Mouse (Mus musculus) ES-Bruce4 (cell line): ENCODE results near the gene Thpo. TPM values are rescaled to one million over a fixed set of nuclear protein-coding genes. Genes with fewer than 3 reads are reported as not detected.

ENCODE experiments used
- H3K27ac ChIP-seq: 2 replicates; pipeline ENCODE4 v1.5.1; 2012; ENCODE audit warnings: low read length, inconsistent platforms; ENCODE audit not compliant: insufficient read depth
- H3K27me3 ChIP-seq: 2 replicates; pipeline ENCODE4 v1.6.1; 2012; ENCODE audit warnings: mild to moderate bottlenecking, low read length, inconsistent platforms; ENCODE audit not compliant: control insufficient read depth, poor library complexity, insufficient read depth, severe bottlenecking
- H3K36me3 ChIP-seq: 2 replicates; pipeline ENCODE4 v1.6.1; 2012; ENCODE audit warnings: inconsistent platforms, mild to moderate bottlenecking, low read length, moderate library complexity; ENCODE audit not compliant: control insufficient read depth, poor library complexity, insufficient read depth, severe bottlenecking
- H3K4me1 ChIP-seq: one replicate; pipeline ENCODE4 v1.8.1; 2011; ENCODE audit warnings: low read length; ENCODE audit not compliant: control insufficient read depth, insufficient read depth
- H3K4me3 ChIP-seq: 2 replicates; pipeline ENCODE4 v1.5.1; 2011; ENCODE audit warnings: low read depth, mild to moderate bottlenecking, low read length
- H3K9ac ChIP-seq: 2 replicates; pipeline ENCODE4 v1.6.1; 2012; ENCODE audit warnings: low read depth, mild to moderate bottlenecking, inconsistent platforms; ENCODE audit not compliant: poor library complexity, severe bottlenecking
- H3K9me3 ChIP-seq: replicated peaks from 2 replicates; pipeline ENCODE4 v1.6.1; 2012; ENCODE audit warnings: mild to moderate bottlenecking, low read length, inconsistent platforms; ENCODE audit not compliant: control insufficient read depth, poor library complexity, insufficient read depth, severe bottlenecking
- CTCF ChIP-seq: IDR thresholded peaks from one replicate; pipeline ENCODE4 v1.8.1; 2011; ENCODE audit warnings: low read depth, low read length
- EP300 ChIP-seq: IDR thresholded peaks from 2 replicates; pipeline ENCODE4 v1.6.1; 2011; ENCODE audit warnings: low read depth, low read length; ENCODE audit not compliant: insufficient read depth
- POLR2A ChIP-seq: IDR thresholded peaks from one replicate; pipeline ENCODE4 v1.8.1; 2011; ENCODE audit warnings: low read length; ENCODE audit not compliant: insufficient read depth
- polyA plus RNA-seq: library from polyadenylated mRNA; stranded (reverse); fragments of >200 nt; gene quantifications from 2 replicates; pipeline ENCODE4 v1.2.4, GENCODE M21; 2011; ENCODE audit warnings: low read depth; ENCODE audit not compliant: missing spikeins, insufficient read depth, insufficient read length

Gene Thpo
- polyA plus RNA-seq, 1 experiment = 4.6 TPM

DNA sequence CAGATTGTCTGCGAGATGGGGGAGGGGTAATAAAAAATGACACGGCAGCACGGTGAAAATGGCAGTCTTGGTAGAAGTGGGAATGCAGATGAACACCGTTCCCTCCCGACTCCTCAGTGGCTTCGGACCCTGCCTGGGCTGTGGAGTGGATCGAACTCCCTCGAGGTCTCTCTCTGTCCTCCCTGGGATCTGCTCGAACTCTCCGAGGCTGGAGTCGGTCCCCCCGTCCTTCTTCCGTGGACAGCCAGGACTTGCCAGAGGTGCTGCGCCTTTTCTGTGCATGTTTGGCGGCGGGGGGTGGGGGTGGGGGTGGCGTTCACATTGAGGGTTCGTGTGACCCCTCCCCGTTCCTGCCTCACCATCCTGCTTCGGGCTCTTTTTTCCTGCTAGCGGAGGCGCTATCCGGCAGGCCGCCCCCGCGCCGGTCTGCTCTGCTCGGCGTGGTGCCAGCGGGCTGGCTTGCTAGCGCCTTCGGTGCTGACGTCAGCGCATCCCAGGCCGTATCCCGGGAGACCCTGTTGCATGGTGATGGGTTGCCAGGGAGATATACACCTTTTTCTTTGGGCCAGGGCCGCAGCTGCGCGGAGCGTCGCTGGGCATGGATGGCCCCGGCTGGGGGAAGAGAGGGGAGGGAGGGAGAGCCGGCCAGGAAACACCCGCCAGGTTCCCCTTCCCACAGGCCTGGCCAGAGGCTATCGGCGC is 38.5 kb downstream of the Thpo start:
- H3K4me1 ChIP-seq = peaks cover 3% of the 10 kb centered on the region
- no peak for TF ChIP-seq POLR2A
- TF ChIP-seq EP300 = no peak
- no peak for TF ChIP-seq CTCF
- no peaks in the 10 kb centered on the region for H3K27me3 ChIP-seq
- peaks cover 5% of the 10 kb centered on the region for H3K36me3 ChIP-seq
- peak overlapping the region; percentile 36 for H3K4me3 ChIP-seq
- H3K27ac ChIP-seq = no peak overlapping the region
- no peaks in the 10 kb centered on the region for H3K9me3 ChIP-seq
- no peak overlapping the region for H3K9ac ChIP-seq

GRCm38 (mm10) chr16:20694781-20695180 is 39.5 kb downstream of the Thpo start:
- Histone ChIP-seq H3K27me3 (no peaks in the 10 kb centered on the region), H3K9ac (no peak overlapping the region), H3K36me3 (peaks cover 12% of the 10 kb centered on the region), H3K4me3 (no peak overlapping the region), H3K27ac (no peak overlapping the region), H3K4me1 (peaks cover 3% of the 10 kb centered on the region), H3K9me3 (no peaks in the 10 kb centered on the region)
- no peak for TF ChIP-seq POLR2A
- no peak for TF ChIP-seq CTCF
- no peak for TF ChIP-seq EP300

DNA sequence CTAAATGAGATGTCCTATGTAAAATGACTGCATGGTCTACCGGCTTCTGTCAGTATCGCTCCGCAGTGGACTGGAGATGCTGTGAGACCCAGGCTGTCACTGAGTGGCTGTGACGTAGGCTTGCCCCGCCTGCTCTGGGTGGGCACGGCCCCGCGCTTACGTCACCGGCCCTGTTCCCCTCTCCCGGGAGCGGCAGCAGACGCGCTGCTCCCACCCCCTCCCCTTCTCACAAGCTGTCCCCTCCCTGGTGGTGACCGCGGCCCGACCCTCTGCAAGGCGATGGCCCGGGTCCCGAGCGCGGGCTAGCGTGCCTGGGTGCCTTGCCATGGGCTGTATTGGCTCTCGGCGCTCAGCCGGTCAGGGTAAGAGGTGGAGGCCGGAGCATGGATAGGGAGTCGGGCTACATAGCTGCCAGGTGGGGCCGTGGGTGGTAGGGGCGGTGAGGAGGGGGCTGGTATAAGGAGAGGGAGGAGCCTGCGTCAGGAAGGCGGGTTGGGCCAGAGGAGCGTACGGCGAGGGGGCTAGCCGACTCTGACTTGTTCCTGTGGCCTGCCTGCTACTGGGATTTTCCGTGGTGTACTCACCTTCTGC is 41.1 kb downstream of the Thpo start, which contains the start of gene Fam131a:
Gene Fam131a, plus strand, starts transcription at position 131 of the 591 bp plus-strand sequence.
- Histone ChIP-seq H3K9ac (peak within 1 kb of the TSS; percentile 47), H3K27ac (peak within 1 kb of the TSS; percentile 41), H3K36me3 (peaks cover 28% of the 10 kb centered on the region), H3K4me1 (peaks cover 3% of the 10 kb centered on the region), H3K4me3 (peak within 1 kb of the TSS; percentile 88), H3K9me3 (no peaks in the 10 kb centered on the region), H3K27me3 (no peaks in the 10 kb centered on the region)
- no peak for TF ChIP-seq EP300
- TF ChIP-seq CTCF = no peak
- TF ChIP-seq POLR2A = no peak

DNA sequence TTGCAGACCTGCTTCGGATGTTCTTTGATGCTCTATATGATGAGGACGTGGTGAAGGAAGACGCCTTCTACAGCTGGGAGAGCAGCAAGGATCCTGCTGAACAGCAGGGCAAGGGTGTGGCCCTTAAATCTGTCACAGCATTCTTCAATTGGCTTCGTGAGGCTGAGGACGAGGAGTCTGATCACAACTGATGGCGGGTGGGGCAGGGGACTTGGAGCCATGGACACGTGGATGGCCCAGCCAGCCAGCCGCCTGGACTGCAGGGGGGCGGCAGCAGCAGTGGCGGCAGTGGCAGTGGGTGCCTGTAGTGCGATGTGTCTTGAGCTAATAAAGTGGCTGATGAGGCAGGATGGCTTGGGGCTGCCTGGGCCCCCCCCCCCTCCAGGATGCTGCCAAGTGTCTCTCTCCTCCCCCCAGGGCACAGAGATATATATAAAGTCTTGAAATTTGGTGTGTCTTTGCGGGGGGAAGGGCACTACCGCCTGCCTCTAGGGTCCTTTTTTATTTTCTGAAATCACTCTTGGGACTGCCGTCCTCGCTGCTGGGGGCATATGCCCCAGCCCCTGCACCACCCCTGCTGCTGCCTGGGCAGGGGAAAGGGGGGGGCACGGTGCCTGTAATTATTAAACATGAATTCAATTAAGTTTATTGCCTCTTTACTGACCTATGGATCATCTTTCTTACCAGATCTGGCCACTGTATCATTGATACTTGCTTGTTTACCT is 41.9 kb downstream of the Thpo start:
- peak overlapping the region; percentile 41; the same call in 1 of the 2 replicates for H3K27ac ChIP-seq

GRCm38 (mm10) chr16:20691617-20692016 is 42.7 kb downstream of the Thpo start:
- H3K27me3 ChIP-seq = no peaks in the 10 kb centered on the region
- peaks cover 3% of the 10 kb centered on the region for H3K4me1 ChIP-seq
- H3K9ac ChIP-seq = no peak overlapping the region
- no peak overlapping the region for H3K4me3 ChIP-seq
- peak overlapping the region; percentile 41 for H3K27ac ChIP-seq
- TF ChIP-seq CTCF = no peak
- TF ChIP-seq POLR2A = no peak
- no peak for TF ChIP-seq EP300
- peaks cover 43% of the 10 kb centered on the region for H3K36me3 ChIP-seq
- no peaks in the 10 kb centered on the region for H3K9me3 ChIP-seq

More for the DNA sequence above, 41.9 kb downstream of the Thpo start:
- H3K4me3 ChIP-seq = no peak overlapping the region
- peaks cover 3% of the 10 kb centered on the region for H3K4me1 ChIP-seq
- no peak for TF ChIP-seq EP300
- no peak for TF ChIP-seq POLR2A
- TF ChIP-seq CTCF = no peak
- peaks cover 35% of the 10 kb centered on the region for H3K36me3 ChIP-seq
- H3K27me3 ChIP-seq = no peaks in the 10 kb centered on the region
- no peaks in the 10 kb centered on the region for H3K9me3 ChIP-seq
- no peak overlapping the region for H3K9ac ChIP-seq

- Histone ChIP-seq H3K9ac (no peak overlapping the region), H3K27me3 (no peaks in the 10 kb centered on the region), H3K9me3 (no peaks in the 10 kb centered on the region), H3K4me1 (peaks cover 3% of the 10 kb centered on the region), H3K4me3 (no peak overlapping the region), H3K36me3 (peaks cover 50% of the 10 kb centered on the region), H3K27ac (0 out of 2 replicates have a peak overlapping the region, but pooled peaks have one; percentile 26)
- TF ChIP-seq CTCF (no peak), EP300 (no peak), POLR2A (no peak)
Observed at GRCm38 (mm10) chr16:20690774-20691173, 43.5 kb downstream of the Thpo start.
